Mouse (Mus musculus) MEL (cell line): Measurements from ENCODE around the gene Osmr. TPM values are rescaled to one million over a fixed set of nuclear protein-coding genes. Genes with fewer than 3 reads are reported as not detected.
A peak's percentile ranks its signal among the peaks of the same experiment; 100 is the strongest.

ENCODE experiments used
- DNase-seq: peaks from one replicate; pipeline ENCODE4 v3.0.0; 2011; ENCODE audit warnings: low read depth, low spot score
- H3K27ac ChIP-seq: 2 replicates; pipeline ENCODE4 v1.5.1; 2012; ENCODE audit warnings: low read depth, mild to moderate bottlenecking, control low read depth, low read length, moderate library complexity; ENCODE audit not compliant: control insufficient read depth
- H3K27me3 ChIP-seq, 2 experiments: fragments of 150-350 bp in 1 of 2; sonication (generic) in 1 of 2; 2 replicates each; pipeline ENCODE4 v1.6.1; 2012; ENCODE audit warnings: low read length in 2 of 2, mild to moderate bottlenecking in 2 of 2, improper control_type of control experiment in 1 of 2, moderate library complexity in 1 of 2; ENCODE audit not compliant: insufficient read depth in 2 of 2, control insufficient read depth in 1 of 2
- H3K36me3 ChIP-seq, 2 experiments: 2 replicates each; pipeline ENCODE4 v1.6.1; 2012 to 2014; ENCODE audit warnings: low read length in 2 of 2, improper control_type of control experiment in 1 of 2, inconsistent platforms in 1 of 2, mild to moderate bottlenecking in 1 of 2; ENCODE audit not compliant: insufficient read depth in 2 of 2, control insufficient read depth in 1 of 2
- H3K4me1 ChIP-seq, 2 experiments: fragments of 150-350 bp in 1 of 2; sonication (generic) in 1 of 2; 2 replicates each; pipeline ENCODE4 v1.6.1; 2012; ENCODE audit warnings: low read length in 2 of 2, improper control_type of control experiment in 1 of 2, mild to moderate bottlenecking in 1 of 2; ENCODE audit not compliant: insufficient read depth in 2 of 2, control insufficient read depth in 1 of 2
- H3K4me3 ChIP-seq, 2 experiments: fragments of 150-350 bp in 1 of 2; sonication (generic) in 1 of 2; 2 replicates each; pipeline ENCODE4 v1.5.1; 2012; ENCODE audit warnings: low read depth in 2 of 2, low read length in 2 of 2, mild to moderate bottlenecking in 2 of 2, moderate library complexity in 2 of 2, control low read depth in 1 of 2, improper control_type of control experiment in 1 of 2; ENCODE audit not compliant: control insufficient read depth in 1 of 2, insufficient read depth in 1 of 2
- H3K79me2 ChIP-seq: 2 replicates; pipeline ENCODE4 v1.6.1; 2012; ENCODE audit warnings: mild to moderate bottlenecking, low read length, moderate library complexity; ENCODE audit not compliant: control insufficient read depth, poor library complexity, insufficient read depth
- H3K9ac ChIP-seq: 2 replicates; pipeline ENCODE4 v1.6.1; 2012; ENCODE audit warnings: low read depth, mild to moderate bottlenecking, control low read depth, low read length, moderate library complexity; ENCODE audit not compliant: control insufficient read depth, poor library complexity, severe bottlenecking
- H3K9me3 ChIP-seq: fragments of 150-350 bp; sonication (generic); replicated peaks from 2 replicates; pipeline ENCODE4 v1.6.1; 2012; ENCODE audit warnings: mild to moderate bottlenecking, low read length, improper control_type of control experiment, moderate library complexity; ENCODE audit not compliant: insufficient read depth
- CHD1 ChIP-seq: IDR thresholded peaks from 2 replicates; pipeline ENCODE4 v1.6.1; 2012; ENCODE audit warnings: low read depth, mild to moderate bottlenecking, inconsistent platforms, low read length, improper control_type of control experiment
- CTCF ChIP-seq, 3 experiments: IDR thresholded peaks in 2 of 3; conservative IDR thresholded peaks in 1 of 3; 2 replicates each; pipeline ENCODE4 v1.5.1; 2011 to 2012; ENCODE audit warnings: low read length in 3 of 3, low read depth in 2 of 3, mild to moderate bottlenecking in 2 of 3, improper control_type of control experiment in 1 of 3, inconsistent platforms in 1 of 3, mixed read lengths in 1 of 3, moderate library complexity in 1 of 3; ENCODE audit not compliant: control insufficient read depth in 1 of 3, insufficient read depth in 1 of 3, poor library complexity in 1 of 3, severe bottlenecking in 1 of 3
- E2F4 ChIP-seq: IDR thresholded peaks from 2 replicates; pipeline ENCODE4 v1.6.1; 2011; ENCODE audit warnings: low read depth, low read length, improper control_type of control experiment, borderline replicate concordance
- ELF1 ChIP-seq: IDR thresholded peaks from 2 replicates; pipeline ENCODE4 v1.6.1; 2014; ENCODE audit warnings: low read depth, mild to moderate bottlenecking, inconsistent platforms, low read length, improper control_type of control experiment, moderate library complexity
- ETS1 ChIP-seq: IDR thresholded peaks from 2 replicates; pipeline ENCODE4 v1.6.1; 2012; ENCODE audit warnings: low read depth, mild to moderate bottlenecking, inconsistent platforms, low read length, improper control_type of control experiment, moderate library complexity
- GABPA ChIP-seq: IDR thresholded peaks from 2 replicates; pipeline ENCODE4 v1.6.1; 2012; ENCODE audit warnings: low read depth, mild to moderate bottlenecking, inconsistent platforms, low read length, improper control_type of control experiment, moderate library complexity
- HCFC1 ChIP-seq: IDR thresholded peaks from 2 replicates; pipeline ENCODE4 v1.6.1; 2012; ENCODE audit warnings: low read depth, mild to moderate bottlenecking, inconsistent platforms, low read length, improper control_type of control experiment, moderate library complexity
- MAFK ChIP-seq: IDR thresholded peaks from 2 replicates; pipeline ENCODE4 v1.6.1; 2011; ENCODE audit warnings: low read depth, mild to moderate bottlenecking, low read length, improper control_type of control experiment, borderline replicate concordance
- MAX ChIP-seq: IDR thresholded peaks from 2 replicates; pipeline ENCODE4 v1.6.1; 2011; ENCODE audit warnings: low read length, improper control_type of control experiment
- POLR2AphosphoS5 ChIP-seq: IDR thresholded peaks from 2 replicates; pipeline ENCODE4 v1.6.1; 2012; ENCODE audit warnings: low read depth, borderline replicate concordance, mild to moderate bottlenecking, inconsistent platforms, low read length, moderate library complexity, mixed read lengths
- RAD21 ChIP-seq: IDR thresholded peaks from 2 replicates; pipeline ENCODE4 v1.6.1; 2011; ENCODE audit warnings: mild to moderate bottlenecking, low read depth, low read length, improper control_type of control experiment
- SIN3A ChIP-seq: IDR thresholded peaks from 2 replicates; pipeline ENCODE4 v1.6.1; 2012; ENCODE audit warnings: low read length, improper control_type of control experiment, inconsistent platforms
- SMC3 ChIP-seq: IDR thresholded peaks from 2 replicates; pipeline ENCODE4 v1.6.1; 2011; ENCODE audit warnings: low read depth, low read length, improper control_type of control experiment
- TAL1 ChIP-seq: IDR thresholded peaks from 2 replicates; pipeline ENCODE4 v1.6.1; 2012; ENCODE audit warnings: mild to moderate bottlenecking, inconsistent platforms, low read length, moderate library complexity, mixed read lengths
- ZKSCAN1 ChIP-seq: IDR thresholded peaks from 2 replicates; pipeline ENCODE4 v1.6.1; 2012; ENCODE audit warnings: low read depth, mild to moderate bottlenecking, inconsistent platforms, low read length, improper control_type of control experiment, moderate library complexity
- ZMIZ1 ChIP-seq: IDR thresholded peaks from 2 replicates; pipeline ENCODE4 v1.6.1; 2012; ENCODE audit warnings: low read depth, mild to moderate bottlenecking, inconsistent platforms, low read length, improper control_type of control experiment, moderate library complexity
- ZNF384 ChIP-seq: IDR thresholded peaks from 2 replicates; pipeline ENCODE4 v1.6.1; 2012; ENCODE audit warnings: low read depth, mild to moderate bottlenecking, inconsistent platforms, low read length, improper control_type of control experiment
- polyA plus RNA-seq, 2 experiments: library from polyadenylated mRNA; stranded (reverse) in 1 of 2; unstranded in 1 of 2; fragments of >175 nt in 1 of 2; fragments of >200 nt in 1 of 2; gene quantifications; 2 replicates each; pipeline versions ENCODE4 v1.2.1 to v1.2.4; 2012; ENCODE audit warnings: low replicate concordance in 2 of 2, low read depth in 1 of 2; ENCODE audit not compliant: insufficient read length in 2 of 2, insufficient read depth in 1 of 2, missing spikeins in 1 of 2
- total RNA-seq: library from RNA; depleted of rRNA; stranded (reverse); fragments of 300-350 nt; gene quantifications from 2 replicates; pipeline ENCODE4 v1.2.3, GENCODE M21; 2012; rRNA removed

Gene Osmr
- total and polyA plus RNA-seq, 3 experiments = not detected

- Histone ChIP-seq H3K9ac (no peak overlapping the region), H3K27me3 (no peaks in the 10 kb centered on the region), H3K27ac (no peak overlapping the region), H3K79me2 (no peaks in the 10 kb centered on the region), H3K9me3 (no peaks in the 10 kb centered on the region), H3K4me3 (no peak overlapping the region), H3K4me1 (no peaks in the 10 kb centered on the region), H3K36me3 (peaks cover 0 to 54% of the 10 kb centered on the region in 2 experiments; a peak in 2 of 4 replicates)
- TF ChIP-seq HCFC1 (no peak), MAFK (peak; percentile 80)
- no peak for DNase-seq
Measured at GRCm38 (mm10) chr15:6786212-6786611, 88.6 kb downstream of the Osmr start.

- Histone ChIP-seq H3K27me3 (no peaks in the 10 kb centered on the region), H3K79me2 (no peaks in the 10 kb centered on the region), H3K9me3 (no peaks in the 10 kb centered on the region), H3K4me1 (no peaks in the 10 kb centered on the region), H3K27ac (no peak overlapping the region), H3K36me3 (peaks cover 0 to 49% of the 10 kb centered on the region in 2 experiments; a peak in 2 of 4 replicates), H3K9ac (no peak overlapping the region), H3K4me3 (no peak overlapping the region)
- TF ChIP-seq ELF1 (no peak), CTCF (IDR thresholded peaks at IDR 0.05 in 2 of 3, conservative IDR thresholded peaks at IDR 0.05 in 1 of 3; ENCODE audit: control insufficient read depth in 1 of 3, insufficient read depth in 1 of 3, low read depth in 2 of 3, low read length in 3 of 3, poor library complexity in 1 of 3, severe bottlenecking in 1 of 3) (no peak), POLR2AphosphoS5 (no peak), ZKSCAN1 (no peak), ZNF384 (no peak), RAD21 (no peak), ETS1 (no peak), TAL1 (no peak), E2F4 (no peak), SMC3 (no peak), SIN3A (no peak), ZMIZ1 (no peak), CHD1 (no peak), MAX (no peak), GABPA (no peak)
- no peak for DNase-seq
Measured at GRCm38 (mm10) chr15:6772265-6772664, 102.5 kb downstream of the Osmr start.

Other genes with a start within 250 kb of the Osmr start
- 10.6 and 12.8 TPM in 2 replicates for gene Rictor, start 166.6 kb downstream of the Osmr start, total RNA-seq
- gene Rictor, start 166.6 kb downstream of the Osmr start, polyA plus RNA-seq = 10 to 100 TPM in 1 of 2 experiments, not detected in 1; 10.3 TPM
- not detected in 2 replicates for gene Lifr, start 215.6 kb upstream of the Osmr start, total RNA-seq
- not detected for gene Lifr, start 215.6 kb upstream of the Osmr start, polyA plus RNA-seq